Mouse (Mus musculus) lung, adult 2 months (tissue): ENCODE measurements around the gene Tspyl3.

Experiments used
- CTCF ChIP-seq: fragments of 200-500 bp; IDR thresholded peaks from 2 replicates; pipeline ENCODE4 v1.5.1; 2011; ENCODE audit warnings: mild to moderate bottlenecking, low read length, control low read depth; ENCODE audit not compliant: insufficient read depth
- POLR2A ChIP-seq: fragments of 200-500 bp; IDR thresholded peaks from 2 replicates; pipeline ENCODE4 v1.6.1; 2011; ENCODE audit warnings: low read depth, mild to moderate bottlenecking, control low read depth, low read length, borderline replicate concordance; ENCODE audit errors: extremely low read depth

DNA sequence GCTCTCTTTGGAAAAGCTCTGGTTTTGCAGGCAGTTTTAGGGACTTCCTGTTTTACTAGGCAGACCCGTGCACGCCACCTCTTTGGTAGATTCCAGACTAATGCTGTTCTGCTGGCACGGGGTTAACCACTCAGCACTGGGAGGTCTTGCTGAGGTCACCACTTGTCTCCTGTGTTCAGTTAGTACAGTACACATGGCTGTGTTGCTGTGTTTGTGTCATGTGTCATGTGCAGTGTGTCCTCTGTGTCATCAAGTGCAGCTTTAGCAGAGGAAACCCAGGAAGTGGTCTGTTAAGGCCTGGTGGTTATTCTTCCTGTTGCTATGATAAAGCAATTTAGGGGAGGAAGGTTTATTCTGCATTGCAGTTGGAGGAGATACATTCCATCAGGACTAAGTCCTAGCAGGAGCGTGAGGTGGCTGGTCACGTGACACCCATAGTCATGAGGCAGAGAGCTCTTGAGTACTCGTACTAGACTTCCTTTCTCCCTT is 10.4 kb downstream of the Tspyl3 start:
- TF ChIP-seq POLR2A (no peak), CTCF (no peak)
